15 mouse cellular contexts compared by ENCODE assay signal in the genomic region with DNA sequence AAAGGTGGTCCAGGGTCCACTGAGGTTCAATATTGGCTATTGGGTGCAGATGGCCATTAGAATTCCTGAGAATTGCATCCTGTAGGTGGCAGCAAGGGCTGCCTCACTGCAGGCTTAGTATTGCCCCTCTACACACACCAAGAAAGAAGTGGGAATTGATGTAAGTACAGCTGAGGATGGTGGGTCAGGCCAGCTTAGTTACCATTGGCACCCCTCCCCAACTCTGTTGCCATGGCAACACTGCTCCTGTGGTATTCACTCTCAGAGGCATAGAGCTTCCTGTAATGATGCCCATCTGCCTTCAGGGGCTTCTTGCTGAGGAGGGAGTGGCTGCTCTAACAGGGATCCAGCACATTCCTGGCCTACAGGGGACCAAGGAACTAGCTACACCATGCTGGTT. TPM values are rescaled to one million over a fixed set of nuclear protein-coding genes. Genes with fewer than 3 reads are reported as not detected.
DNase-seq lines count a peak whose midpoint lies in the region; ATAC-seq and TF ChIP-seq lines count a peak whose summit lies in the region.
"Had no signal": no experiment of that assay in that cellular context is flagged by ENCODE, and none has a peak within 500 bp of the region (broad histone marks: within the 10 kb centered on the region; RNA-seq: fewer than 3 reads in every experiment).

No protein-coding gene starts in this region.

- H3K4me3 ChIP-seq in heart, postnatal 0 days (ENCODE audit: low read depth, low read length): no peak overlapping the region
- H3K4me3 ChIP-seq in liver, postnatal 0 days (ENCODE audit: low read depth, low read length): no peak overlapping the region
- H3K4me3 ChIP-seq in liver, embryonic 12.5 days: no peak overlapping the region
- no peak overlapping the region for H3K4me3 ChIP-seq in CH12.LX (replicated peaks in 1 of 3; ENCODE audit: low read depth in 2 of 3, low read length in 2 of 3, poor library complexity in 1 of 3)
- no peak overlapping the region for H3K4me3 ChIP-seq in embryonic facial prominence, embryonic 10.5 days
- H3K4me3 ChIP-seq: embryonic facial prominence, embryonic 15.5 days; megakaryocyte, embryonic 14.5 days; neural tube, embryonic 12.5 days had no signal

- no peak for TF ChIP-seq POLR2A in CH12.LX (IDR thresholded peaks at IDR 0.05; ENCODE audit: low read depth, low read length)

- no peak for TF ChIP-seq EP300 in heart, postnatal 0 days (IDR thresholded peaks at IDR 0.05; ENCODE audit: low read depth)
- no peak for TF ChIP-seq EP300 in liver, postnatal 0 days (IDR thresholded peaks at IDR 0.05; ENCODE audit: low read depth)
- TF ChIP-seq EP300 in CH12.LX (IDR thresholded peaks at IDR 0.05; ENCODE audit: low read length): no peak

- no peak for DNase-seq in heart, postnatal 0 days (ENCODE audit: low spot score)
- DNase-seq in heart, adult 9 months (ENCODE audit: low spot score in 2 of 2): no peak
- DNase-seq in liver, postnatal 0 days: no peak
- DNase-seq in CH12.LX (ENCODE audit: extremely low read depth) (no peak), ZHBTc4 (ENCODE audit: low read depth, low spot score) (peak; percentile 50)
- DNase-seq in embryonic facial prominence, embryonic 10.5 days (ENCODE audit: low spot score): no peak
- DNase-seq: adrenal gland, adult 8-10 months; cerebellum, postnatal 25 days; heart, postnatal 36 days had no signal

- no peak overlapping the region for H3K9ac ChIP-seq in heart, postnatal 0 days (replicated peaks; ENCODE audit: low read depth, low read length)
- no peak overlapping the region for H3K9ac ChIP-seq in liver, postnatal 0 days (replicated peaks)
- no peak overlapping the region for H3K9ac ChIP-seq in liver, embryonic 12.5 days
- no peak overlapping the region for H3K9ac ChIP-seq in CH12.LX (ENCODE audit: insufficient read depth, low read depth)
- H3K9ac ChIP-seq: embryonic facial prominence, embryonic 15.5 days; neural tube, embryonic 12.5 days had no signal

- dilution Hi-C loops in CH12.LX (cut with MboI; ENCODE audit: extremely low pct_ligation_motif_present, extremely low pct_unique_long_range_greater_than_20kb, low sequenced_read_pairs): no loop called here

- peak overlapping the region; percentile 27; the same call in 1 of the 2 replicates for H3K27ac ChIP-seq in heart, postnatal 0 days (ENCODE audit: low read depth)
- no peak overlapping the region for H3K27ac ChIP-seq in liver, postnatal 0 days (ENCODE audit: low read depth)
- H3K27ac ChIP-seq in liver, embryonic 12.5 days: no peak overlapping the region
- no peak overlapping the region for H3K27ac ChIP-seq in CH12.LX (ENCODE audit: insufficient read depth, low read depth)
- H3K27ac ChIP-seq in embryonic facial prominence, embryonic 10.5 days (replicated peaks): no peak overlapping the region
- H3K27ac ChIP-seq: embryonic facial prominence, embryonic 15.5 days; neural tube, embryonic 12.5 days had no signal

- H3K79me2 ChIP-seq in CH12.LX (replicated peaks; ENCODE audit: control insufficient read depth, extremely low read depth, insufficient read depth, poor library complexity, severe bottlenecking): no peaks in the 10 kb centered on the region

- TF ChIP-seq RAD21 in CH12.LX (IDR thresholded peaks at IDR 0.05; ENCODE audit: low read depth, low read length): peak; percentile 18

- H3K36me3 ChIP-seq in heart, postnatal 0 days (replicated peaks; ENCODE audit: control insufficient read depth, insufficient read depth, low read length): no peaks in the 10 kb centered on the region
- H3K36me3 ChIP-seq in liver, postnatal 0 days (replicated peaks; ENCODE audit: insufficient read depth, low read length): no peaks in the 10 kb centered on the region
- no peaks in the 10 kb centered on the region for H3K36me3 ChIP-seq in liver, embryonic 12.5 days
- no peaks in the 10 kb centered on the region for H3K36me3 ChIP-seq in CH12.LX (replicated peaks in 1 of 2; ENCODE audit: control insufficient read depth in 1 of 2, insufficient read depth in 1 of 2, low read length in 1 of 2)
- no peaks in the 10 kb centered on the region for H3K36me3 ChIP-seq in embryonic facial prominence, embryonic 10.5 days (replicated peaks)
- H3K36me3 ChIP-seq: embryonic facial prominence, embryonic 15.5 days; neural tube, embryonic 12.5 days had no signal

- H3K27me3 ChIP-seq in heart, postnatal 0 days (ENCODE audit: control insufficient read depth, insufficient read depth, low read length): no peaks in the 10 kb centered on the region
- no peaks in the 10 kb centered on the region for H3K27me3 ChIP-seq in liver, postnatal 0 days (ENCODE audit: insufficient read depth, low read length)
- H3K27me3 ChIP-seq in liver, embryonic 12.5 days (replicated peaks): peaks cover 19% of the 10 kb centered on the region
- peaks cover 76% of the 10 kb centered on the region for H3K27me3 ChIP-seq in CH12.LX (replicated peaks)
- H3K27me3 ChIP-seq in embryonic facial prominence, embryonic 10.5 days (replicated peaks; ENCODE audit: low read depth, poor library complexity, severe bottlenecking): no peaks in the 10 kb centered on the region; the same call in 1 of the 2 replicates
- H3K27me3 ChIP-seq: embryonic facial prominence, embryonic 15.5 days; neural tube, embryonic 12.5 days had no signal

- ATAC-seq in heart, postnatal 0 days (ENCODE audit: insufficient read depth, low read depth): no peak
- ATAC-seq in liver, postnatal 0 days: no peak
- no peak for ATAC-seq in liver, embryonic 12.5 days
- ATAC-seq: intestine, embryonic 16.5 days had no signal

- no peaks in the 10 kb centered on the region for H3K9me3 ChIP-seq in heart, postnatal 0 days (replicated peaks; ENCODE audit: control insufficient read depth, low read length)
- no peaks in the 10 kb centered on the region for H3K9me3 ChIP-seq in liver, postnatal 0 days (ENCODE audit: low read length)
- H3K9me3 ChIP-seq in liver, embryonic 12.5 days (replicated peaks): no peaks in the 10 kb centered on the region
- no peaks in the 10 kb centered on the region for H3K9me3 ChIP-seq in CH12.LX (replicated peaks; ENCODE audit: low read length)
- H3K9me3 ChIP-seq in embryonic facial prominence, embryonic 10.5 days: no peaks in the 10 kb centered on the region
- H3K9me3 ChIP-seq: embryonic facial prominence, embryonic 15.5 days; megakaryocyte, embryonic 14.5 days; neural tube, embryonic 12.5 days had no signal

- 0 out of 2 replicates have a peak, but pooled peaks cover 8% of the 10 kb centered on the region for H3K4me1 ChIP-seq in heart, postnatal 0 days (ENCODE audit: control insufficient read depth, insufficient read depth)
- H3K4me1 ChIP-seq in liver, postnatal 0 days (ENCODE audit: insufficient read depth): no peaks in the 10 kb centered on the region
- no peaks in the 10 kb centered on the region for H3K4me1 ChIP-seq in liver, embryonic 12.5 days
- H3K4me1 ChIP-seq in CH12.LX (ENCODE audit: control insufficient read depth in 1 of 2, insufficient read depth in 2 of 2): peaks cover 8 to 22% of the 10 kb centered on the region in 2 experiments
- H3K4me1 ChIP-seq in embryonic facial prominence, embryonic 10.5 days: peaks cover 42% of the 10 kb centered on the region

- no peak overlapping the region for H3K4me2 ChIP-seq in heart, postnatal 0 days (ENCODE audit: low read depth, low read length)
- H3K4me2 ChIP-seq in liver, postnatal 0 days (ENCODE audit: low read depth, low read length): no peak overlapping the region
- no peak overlapping the region for H3K4me2 ChIP-seq in liver, embryonic 12.5 days
- H3K4me2 ChIP-seq in CH12.LX (ENCODE audit: insufficient read depth, low read depth, poor library complexity, severe bottlenecking): no peak overlapping the region
- H3K4me2 ChIP-seq: embryonic facial prominence, embryonic 15.5 days; neural tube, embryonic 12.5 days had no signal

- in situ Hi-C loops in CH12.LX (cut with MboI; ENCODE audit: low pct_ligation_motif_present, low pct_unique_long_range_greater_than_20kb, low sequenced_read_pairs): loop anchor here (5.0 kb wide), 1 partner anchor 48 kb away; no protein-coding TSS in a partner anchor

- peak; percentile 15; the same call in 1 of the 2 replicates for TF ChIP-seq CTCF in heart, postnatal 0 days (IDR thresholded peaks at IDR 0.05; ENCODE audit: low read depth)
- peak; percentile 12; the same call in 1 of the 2 replicates for TF ChIP-seq CTCF in liver, postnatal 0 days (IDR thresholded peaks at IDR 0.05; ENCODE audit: low read depth)
- TF ChIP-seq CTCF in CH12.LX (conservative IDR thresholded peaks at IDR 0.05 in 1 of 2, IDR thresholded peaks at IDR 0.05 in 1 of 2; ENCODE audit: low read depth in 2 of 2, low read length in 2 of 2): peak in 1 of 2 experiments; percentile 43; a peak in 2 of 4 replicates

RNA-seq across cellular contexts. Expression of a gene that starts 19.5 kb away (rescaled TPM):
- 77.5 and 78.5 TPM in 2 replicates for total RNA-seq in heart, postnatal 0 days (2014; rRNA removed; ENCODE audit: low replicate concordance)
- polyA plus RNA-seq in heart, postnatal 0 days (2015; fragmentation: Nextera tagmentation; extraction: Ambion mirVana): 61.9 and 65.5 TPM in 2 replicates
- polyA plus RNA-seq in liver, postnatal 0 days (2015; fragmentation: Nextera tagmentation; extraction: Ambion mirVana): 8.4 TPM in 2 replicates
- polyA plus RNA-seq in liver, embryonic 12.5 days (2016; fragmentation: Nextera tagmentation; extraction: Ambion mirVana): 8.7 and 9.9 TPM in 2 replicates
- total RNA-seq in CH12.LX (2012; rRNA removed) (0.34 and 0.38 TPM in 2 replicates), CH12.LX (2014; rRNA removed) (0.12 TPM in 1 of 2 replicates, not detected in the other)
- 0.57 TPM in 1 of 2 replicates, not detected in the other for polyA plus RNA-seq in CH12.LX (2012; ENCODE audit: insufficient read length, low read depth)
- polyA plus RNA-seq in embryonic facial prominence, embryonic 10.5 days (2016; fragmentation: Nextera tagmentation; extraction: Ambion mirVana): 40.0 and 46.9 TPM in 2 replicates

RNA-seq across cellular contexts. Expression of a gene that starts 26.9 kb away (rescaled TPM):
- 77.9 and 83.1 TPM in 2 replicates for total RNA-seq in heart, postnatal 0 days (2014; rRNA removed; ENCODE audit: low replicate concordance)
- 27.6 and 28.6 TPM in 2 replicates for polyA plus RNA-seq in heart, postnatal 0 days (2015; fragmentation: Nextera tagmentation; extraction: Ambion mirVana)
- polyA plus RNA-seq in liver, postnatal 0 days (2015; fragmentation: Nextera tagmentation; extraction: Ambion mirVana): 68.3 and 74.1 TPM in 2 replicates
- 22.7 TPM in 2 replicates for polyA plus RNA-seq in liver, embryonic 12.5 days (2016; fragmentation: Nextera tagmentation; extraction: Ambion mirVana)
- total RNA-seq in CH12.LX (2012; rRNA removed) (67.3 and 93.0 TPM in 2 replicates), CH12.LX (2014; rRNA removed) (134 and 146 TPM in 2 replicates)
- 310 and 338 TPM in 2 replicates for polyA plus RNA-seq in CH12.LX (2012; ENCODE audit: insufficient read length, low read depth)
- 0.86 and 0.88 TPM in 2 replicates for polyA plus RNA-seq in embryonic facial prominence, embryonic 10.5 days (2016; fragmentation: Nextera tagmentation; extraction: Ambion mirVana)

RNA-seq across cellular contexts. Expression of a gene that starts 32.7 kb away (rescaled TPM):
- total RNA-seq in heart, postnatal 0 days (2014; rRNA removed; ENCODE audit: low replicate concordance): not detected in 2 replicates
- 0.19 and 0.31 TPM in 2 replicates for polyA plus RNA-seq in heart, postnatal 0 days (2015; fragmentation: Nextera tagmentation; extraction: Ambion mirVana)
- 0.05 TPM in 1 of 2 replicates, not detected in the other for polyA plus RNA-seq in liver, postnatal 0 days (2015; fragmentation: Nextera tagmentation; extraction: Ambion mirVana)
- 0.08 and 0.11 TPM in 2 replicates for polyA plus RNA-seq in liver, embryonic 12.5 days (2016; fragmentation: Nextera tagmentation; extraction: Ambion mirVana)
- total RNA-seq in CH12.LX (2012; rRNA removed): not detected in 2 replicates
- not detected in 2 replicates for total RNA-seq in CH12.LX (2014; rRNA removed)
- polyA plus RNA-seq in CH12.LX (2012; ENCODE audit: insufficient read length, low read depth): not detected in 2 replicates
- polyA plus RNA-seq in embryonic facial prominence, embryonic 10.5 days (2016; fragmentation: Nextera tagmentation; extraction: Ambion mirVana): 0.13 and 0.56 TPM in 2 replicates
- polyA plus RNA-seq: liver, embryonic 16.5 days had no signal

RNA-seq across cellular contexts. Expression of a gene that starts 43.9 kb away (rescaled TPM):
- 28.3 and 35.5 TPM in 2 replicates for total RNA-seq in heart, postnatal 0 days (2014; rRNA removed; ENCODE audit: low replicate concordance)
- polyA plus RNA-seq in heart, postnatal 0 days (2015; fragmentation: Nextera tagmentation; extraction: Ambion mirVana): 10.4 and 12.6 TPM in 2 replicates
- polyA plus RNA-seq in liver, postnatal 0 days (2015; fragmentation: Nextera tagmentation; extraction: Ambion mirVana): 7.5 and 7.8 TPM in 2 replicates
- 14.5 and 14.9 TPM in 2 replicates for polyA plus RNA-seq in liver, embryonic 12.5 days (2016; fragmentation: Nextera tagmentation; extraction: Ambion mirVana)
- total RNA-seq in CH12.LX (2012; rRNA removed) (36.7 and 40.2 TPM in 2 replicates), CH12.LX (2014; rRNA removed) (25.1 and 28.8 TPM in 2 replicates)
- polyA plus RNA-seq in CH12.LX (2012; ENCODE audit: insufficient read length, low read depth): 31.2 and 31.8 TPM in 2 replicates
- polyA plus RNA-seq in embryonic facial prominence, embryonic 10.5 days (2016; fragmentation: Nextera tagmentation; extraction: Ambion mirVana): 20.2 and 20.8 TPM in 2 replicates

RNA-seq across cellular contexts. Expression of a gene that starts 53.0 kb away (rescaled TPM):
- total RNA-seq in heart, postnatal 0 days (2014; rRNA removed; ENCODE audit: low replicate concordance): 5.8 and 12.6 TPM in 2 replicates
- polyA plus RNA-seq in heart, postnatal 0 days (2015; fragmentation: Nextera tagmentation; extraction: Ambion mirVana): 7.8 and 8.3 TPM in 2 replicates
- polyA plus RNA-seq in liver, postnatal 0 days (2015; fragmentation: Nextera tagmentation; extraction: Ambion mirVana): 5.8 and 5.9 TPM in 2 replicates
- polyA plus RNA-seq in liver, embryonic 12.5 days (2016; fragmentation: Nextera tagmentation; extraction: Ambion mirVana): 1.8 and 2.2 TPM in 2 replicates
- total RNA-seq in CH12.LX (2012; rRNA removed): 0.13 and 0.76 TPM in 2 replicates
- total RNA-seq in CH12.LX (2014; rRNA removed): 0.15 and 0.19 TPM in 2 replicates
- 0.12 TPM in 1 of 2 replicates, not detected in the other for polyA plus RNA-seq in CH12.LX (2012; ENCODE audit: insufficient read length, low read depth)
- 2.6 and 3.4 TPM in 2 replicates for polyA plus RNA-seq in embryonic facial prominence, embryonic 10.5 days (2016; fragmentation: Nextera tagmentation; extraction: Ambion mirVana)

Comparison
In these comparisons a context has a peak if more than half of its experiments do, and no peak if none do; other contexts are left out.
1. RNA of a gene that starts 26.9 kb away (polyA plus RNA-seq): 310 to 338 TPM in CH12.LX, 68.3 to 74.1 TPM in liver, postnatal 0 days, 27.6 to 28.6 TPM in heart, postnatal 0 days and 22.7 TPM in liver, embryonic 12.5 days; 0.86 to 0.88 TPM in embryonic facial prominence, embryonic 10.5 days; every median in the first group is over 10 times any median in the second.